Mouse (Mus musculus) hindbrain, embryonic 12.5 days (tissue): ENCODE measurements around the gene Kcnh4. TPM values are rescaled to one million over a fixed set of nuclear protein-coding genes. Genes with fewer than 3 reads are reported as not detected.

Experiments
- ATAC-seq: fragments of 200-750 bp; cut with Nextera tagmentation; 2 replicates; pipeline ENCODE4 v1.8.0; 2017; ENCODE audit warnings: moderate TSS enrichment; ENCODE audit not compliant: low FRiP score
- H3K27ac ChIP-seq: fragments of 300-500 bp; sonication (generic); 2 replicates; pipeline ENCODE4 v1.5.1; 2016; ENCODE audit warnings: mild to moderate bottlenecking
- H3K27me3 ChIP-seq: fragments of 300-500 bp; sonication (generic); 2 replicates; pipeline ENCODE4 v1.6.1; 2016; ENCODE audit warnings: mild to moderate bottlenecking
- H3K36me3 ChIP-seq: fragments of 300-500 bp; sonication (generic); 2 replicates; pipeline ENCODE4 v1.6.1; 2016; ENCODE audit warnings: mild to moderate bottlenecking
- H3K4me1 ChIP-seq: fragments of 300-500 bp; sonication (generic); 2 replicates; pipeline ENCODE4 v1.6.1; 2016
- H3K4me2 ChIP-seq: fragments of 300-500 bp; sonication (generic); replicated peaks from 2 replicates; pipeline ENCODE4 v1.6.1; 2016; ENCODE audit warnings: mild to moderate bottlenecking
- H3K4me3 ChIP-seq: fragments of 300-500 bp; sonication (generic); 2 replicates; pipeline ENCODE4 v1.5.1; 2016; ENCODE audit warnings: mild to moderate bottlenecking
- H3K9ac ChIP-seq: fragments of 300-500 bp; sonication (generic); 2 replicates; pipeline ENCODE4 v1.6.1; 2016; ENCODE audit warnings: mild to moderate bottlenecking, moderate library complexity
- H3K9me3 ChIP-seq: fragments of 300-500 bp; sonication (generic); replicated peaks from 2 replicates; pipeline ENCODE4 v1.6.1; 2016; ENCODE audit warnings: mild to moderate bottlenecking
- WGBS: fragments of 180-500 bp; shearing (Covaris S2); methylation state at CpG from one replicate; pipeline ENCODE4 v1.1.7; 2016; 5-methylcytosine and 5-hydroxymethylcytosine counted together
- polyA plus RNA-seq: library from polyadenylated mRNA; unstranded; fragments of >200 nt; fragmentation: Nextera tagmentation; extraction: Ambion mirVana; gene quantifications from 2 replicates; pipeline ENCODE4 v1.2.1, GENCODE M21; 2016

Gene Kcnh4
- polyA plus RNA-seq, 1 experiment from 2014 or later: 6.0 TPM

DNA sequence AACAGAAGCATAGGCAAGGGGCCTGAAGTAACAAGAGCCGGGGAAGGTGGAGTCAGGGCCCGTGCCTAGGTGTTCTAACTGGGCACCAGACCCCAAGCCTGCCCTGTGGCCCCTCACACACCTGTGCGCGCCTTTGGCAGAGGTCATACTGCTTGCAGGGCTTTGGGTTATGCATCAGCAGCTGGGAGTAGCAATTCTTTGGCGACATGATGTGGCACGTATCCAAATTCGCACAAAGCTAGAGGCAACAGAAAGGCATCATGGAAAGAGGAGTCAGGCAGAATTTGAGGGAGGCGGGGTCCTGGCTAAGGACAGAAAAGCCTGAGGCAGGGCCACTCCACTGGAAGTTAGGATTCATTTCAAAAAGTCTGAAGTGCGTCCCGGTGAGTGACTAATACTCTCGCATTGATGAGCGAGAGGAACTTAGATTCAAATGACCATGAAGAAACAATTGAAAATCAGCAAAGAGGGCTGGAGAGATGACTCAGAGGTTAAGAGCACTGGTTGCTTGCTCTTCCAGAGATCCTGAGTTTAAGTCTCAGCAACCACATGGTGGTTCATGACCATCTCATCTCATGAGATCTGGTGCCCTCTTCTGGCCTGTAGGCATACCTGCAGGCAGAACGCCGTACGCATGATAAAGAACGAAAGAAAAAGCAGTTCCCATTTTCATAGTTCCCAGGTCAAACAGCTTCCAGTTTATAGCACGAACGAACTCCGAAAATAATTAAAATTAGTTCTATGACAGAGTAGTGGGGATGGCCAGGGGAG is 57.5 kb downstream of the Kcnh4 start:
- Histone ChIP-seq H3K9ac (no peak overlapping the region), H3K9me3 (no peaks in the 10 kb centered on the region), H3K4me1 (peaks cover 8% of the 10 kb centered on the region; the same call in 1 of the 2 replicates), H3K4me3 (no peak overlapping the region), H3K36me3 (peaks cover 29% of the 10 kb centered on the region), H3K4me2 (peak overlapping the region; percentile 25; the same call in 1 of the 2 replicates), H3K27me3 (peaks cover 6% of the 10 kb centered on the region; the same call in 1 of the 2 replicates), H3K27ac (no peak overlapping the region)
- ATAC-seq: peak; percentile 54; the same call in 1 of the 2 replicates
- WGBS: 36% methylated on average over 19 of the region's 19 CpGs

DNA sequence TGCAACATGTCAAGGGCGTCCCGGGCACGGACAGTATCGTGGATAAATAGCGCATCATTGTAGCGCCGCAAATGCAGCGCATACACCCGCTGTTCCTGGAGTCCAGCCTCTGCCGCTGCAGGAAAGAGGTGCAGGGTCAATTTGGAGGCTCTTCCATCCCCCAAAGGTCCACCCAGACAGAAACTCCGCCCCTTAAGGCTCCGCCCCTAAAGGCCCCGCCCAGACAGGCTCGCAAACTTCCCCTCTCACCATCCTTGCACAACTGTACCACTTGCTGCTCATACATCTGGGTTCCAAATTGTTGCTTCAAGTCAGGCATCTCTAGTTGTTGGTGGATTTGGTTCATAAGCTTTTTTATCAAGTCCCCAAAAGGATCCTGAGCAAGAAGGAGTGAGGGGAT is 58.4 kb downstream of the Kcnh4 start:
- Histone ChIP-seq H3K9me3 (no peaks in the 10 kb centered on the region), H3K4me3 (no peak overlapping the region), H3K4me1 (peaks cover 8% of the 10 kb centered on the region; the same call in 1 of the 2 replicates), H3K9ac (no peak overlapping the region), H3K27me3 (peaks cover 6% of the 10 kb centered on the region; the same call in 1 of the 2 replicates), H3K27ac (no peak overlapping the region), H3K4me2 (peak overlapping the region; percentile 40), H3K36me3 (peaks cover 20% of the 10 kb centered on the region)
- no peak for ATAC-seq
- WGBS: 5% methylated on average over 14 of the region's 14 CpGs

DNA sequence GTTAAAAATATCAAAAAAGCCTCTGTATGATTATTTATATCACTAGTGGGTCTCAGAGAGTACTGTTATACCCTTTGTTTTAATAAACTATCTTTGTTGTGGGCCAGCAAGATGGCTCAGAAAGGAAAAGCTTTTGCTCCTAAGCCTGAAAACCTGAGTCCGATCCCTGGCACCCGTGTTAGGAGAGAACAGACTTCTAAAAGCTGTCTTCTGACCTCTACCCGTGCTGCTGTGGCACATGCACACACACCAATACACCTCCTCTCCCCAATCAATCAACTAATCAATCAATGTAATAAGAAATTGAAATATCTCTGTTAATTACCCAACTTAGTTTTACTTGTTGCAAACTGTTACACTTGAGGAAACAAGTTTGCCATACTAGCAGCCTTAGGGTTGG is 59.0 kb downstream of the Kcnh4 start:
- ATAC-seq: no peak
- no peak overlapping the region for H3K9ac ChIP-seq
- no peak overlapping the region for H3K4me2 ChIP-seq
- H3K36me3 ChIP-seq: peaks cover 14% of the 10 kb centered on the region
- no peak overlapping the region for H3K4me3 ChIP-seq
- 71% methylated on average over 3 of the region's 3 CpGs for WGBS
- peaks cover 8% of the 10 kb centered on the region; the same call in 1 of the 2 replicates for H3K4me1 ChIP-seq
- no peaks in the 10 kb centered on the region for H3K9me3 ChIP-seq
- H3K27ac ChIP-seq: no peak overlapping the region
- peaks cover 6% of the 10 kb centered on the region; the same call in 1 of the 2 replicates for H3K27me3 ChIP-seq

DNA sequence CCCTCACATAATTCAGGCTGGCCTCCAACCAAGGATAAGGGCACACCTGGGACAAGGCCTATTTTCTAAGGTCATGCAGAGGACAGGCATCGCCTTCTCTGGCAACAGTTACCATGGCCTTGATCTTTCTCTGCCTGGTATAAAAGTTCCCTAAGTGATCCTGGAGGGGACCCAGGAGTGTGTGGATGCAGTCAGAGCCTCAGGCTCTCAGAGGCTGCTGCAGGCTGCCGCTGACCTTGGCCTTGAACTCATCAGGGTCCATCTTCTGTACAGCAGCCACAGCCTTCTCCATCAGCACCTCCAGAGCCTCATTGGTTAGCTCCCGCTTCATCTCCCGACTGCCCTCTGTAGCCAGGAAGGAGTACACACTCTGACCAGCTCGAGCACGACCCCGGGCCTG is 61.8 kb downstream of the Kcnh4 start:
- Histone ChIP-seq H3K9ac (no peak overlapping the region), H3K36me3 (no peaks in the 10 kb centered on the region), H3K4me1 (peaks cover 8% of the 10 kb centered on the region), H3K4me3 (no peak overlapping the region), H3K27me3 (peaks cover 11% of the 10 kb centered on the region), H3K27ac (no peak overlapping the region), H3K4me2 (no peak overlapping the region), H3K9me3 (no peaks in the 10 kb centered on the region)
- no peak for ATAC-seq
- 76% methylated on average over 7 of the region's 7 CpGs for WGBS

DNA sequence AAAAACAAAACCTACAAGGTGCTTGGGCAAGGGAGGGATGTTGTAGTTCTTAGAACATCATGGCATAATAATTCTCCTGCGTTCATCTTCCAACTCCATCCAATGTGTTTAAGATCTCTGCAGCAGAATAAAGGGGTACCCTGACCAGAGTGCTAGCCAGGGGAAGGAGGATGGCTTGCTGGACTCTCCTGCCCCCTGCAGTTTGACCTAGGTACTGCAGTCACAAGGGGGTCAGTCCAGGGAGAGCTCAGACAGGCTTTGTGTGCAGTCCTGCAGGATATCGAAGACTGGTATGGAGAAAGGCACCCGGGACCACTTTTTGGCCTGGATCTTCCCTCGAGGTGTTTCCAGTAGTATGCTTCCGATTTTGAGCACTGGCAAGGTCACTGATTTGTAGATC is 64.8 kb downstream of the Kcnh4 start:
- no peaks in the 10 kb centered on the region for H3K36me3 ChIP-seq
- H3K27me3 ChIP-seq: peaks cover 34% of the 10 kb centered on the region
- H3K9me3 ChIP-seq: no peaks in the 10 kb centered on the region
- no peak overlapping the region for H3K4me3 ChIP-seq
- ATAC-seq: no peak
- H3K4me2 ChIP-seq: no peak overlapping the region
- H3K27ac ChIP-seq: no peak overlapping the region
- H3K9ac ChIP-seq: no peak overlapping the region
- 37% methylated on average over 5 of the region's 5 CpGs for WGBS
- H3K4me1 ChIP-seq: peaks cover 14% of the 10 kb centered on the region

DNA sequence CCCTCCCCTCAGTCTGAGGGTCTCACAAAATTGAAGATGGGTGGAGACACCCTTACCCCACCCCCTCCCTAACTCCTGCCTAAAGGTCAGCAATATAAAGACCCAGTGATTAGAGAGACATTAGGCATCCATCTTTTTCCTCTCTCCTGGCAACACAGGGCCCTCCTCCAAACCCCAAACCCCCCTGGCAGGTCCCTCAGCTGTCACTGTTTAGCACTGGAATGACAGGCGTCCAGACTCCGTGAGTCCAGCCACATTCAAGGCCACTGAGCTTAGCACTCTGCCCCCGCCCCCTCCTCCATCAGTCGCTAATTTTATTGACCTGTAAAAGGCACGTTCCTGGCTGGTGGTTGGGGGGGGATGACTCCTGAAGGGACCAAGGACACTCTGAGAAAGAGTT is 66.6 kb downstream of the Kcnh4 start:
- Histone ChIP-seq H3K4me2 (no peak overlapping the region), H3K4me1 (peaks cover 14% of the 10 kb centered on the region), H3K27ac (no peak overlapping the region), H3K27me3 (peaks cover 34% of the 10 kb centered on the region), H3K36me3 (no peaks in the 10 kb centered on the region), H3K4me3 (no peak overlapping the region), H3K9ac (0 out of 2 replicates have a peak overlapping the region, but pooled peaks have one; percentile 0), H3K9me3 (no peaks in the 10 kb centered on the region)
- WGBS: 25% methylated on average over 5 of the region's 5 CpGs
- no peak for ATAC-seq

DNA sequence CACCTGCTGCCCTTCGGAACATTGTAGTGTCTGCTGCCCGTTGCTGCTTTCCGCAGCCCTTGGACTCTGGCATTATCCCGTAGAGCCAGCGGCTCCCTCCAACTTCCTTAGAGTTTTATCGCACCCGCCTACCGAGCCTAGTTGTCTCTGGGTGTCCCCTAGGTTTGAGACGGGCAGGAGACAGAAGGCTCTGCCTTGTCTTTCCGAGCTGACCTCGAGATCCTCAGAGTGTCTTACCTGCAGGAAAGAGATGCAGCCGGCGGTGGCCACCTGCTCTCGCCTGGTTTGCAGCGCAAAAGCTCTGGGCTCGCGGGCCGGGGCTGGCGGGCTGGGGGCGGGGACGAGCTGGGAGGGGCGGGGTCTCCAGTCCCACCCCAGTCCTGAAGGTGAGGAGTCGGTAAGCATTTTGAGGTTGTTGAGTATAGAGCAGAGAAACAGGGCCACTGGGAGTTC is 67.6 kb downstream of the Kcnh4 start, which contains the start of gene Zfp385c:
Gene Zfp385c, minus strand, starts transcription at position 292 of the 453 bp plus-strand sequence.
- Histone ChIP-seq H3K9ac (peak within 1 kb of the TSS; percentile 15; the same call in 1 of the 2 replicates), H3K27me3 (peaks cover 34% of the 10 kb centered on the region), H3K4me3 (peak within 1 kb of the TSS; percentile 24), H3K27ac (no peak within 1 kb of the TSS), H3K36me3 (no peaks in the 10 kb centered on the region), H3K4me1 (peaks cover 14% of the 10 kb centered on the region), H3K9me3 (no peaks in the 10 kb centered on the region), H3K4me2 (peak within 1 kb of the TSS; percentile 53)
- no peak for ATAC-seq
- 2% methylated on average over 23 of the region's 23 CpGs for WGBS

DNA sequence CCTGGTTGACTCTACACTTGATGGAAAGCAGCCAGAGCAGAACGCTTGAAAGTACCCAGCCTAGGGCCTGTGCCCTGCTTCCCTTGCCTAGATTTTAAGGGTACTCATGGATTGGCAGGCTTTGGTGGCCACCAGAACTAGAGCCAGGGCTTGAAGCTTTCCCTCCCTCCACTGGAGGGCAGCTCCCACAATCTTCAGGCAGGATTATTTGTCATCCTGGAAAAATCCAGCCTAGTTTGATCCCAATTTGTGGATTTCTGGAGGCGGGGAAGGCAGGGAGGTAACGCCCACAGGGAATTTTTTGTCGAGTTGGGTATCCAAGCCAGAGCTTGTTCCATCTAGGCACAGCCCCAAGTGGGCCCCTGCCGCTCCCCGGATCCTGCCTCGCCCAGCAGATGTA is 69.4 kb downstream of the Kcnh4 start:
- no peaks in the 10 kb centered on the region for H3K9me3 ChIP-seq
- 80% methylated on average over 7 of the region's 7 CpGs for WGBS

More for the DNA sequence above, 69.4 kb downstream of the Kcnh4 start:
- no peak for ATAC-seq
- Histone ChIP-seq H3K36me3 (no peaks in the 10 kb centered on the region), H3K4me1 (peaks cover 14% of the 10 kb centered on the region), H3K9ac (no peak overlapping the region), H3K27me3 (peaks cover 34% of the 10 kb centered on the region), H3K27ac (no peak overlapping the region), H3K4me2 (no peak overlapping the region), H3K4me3 (no peak overlapping the region)

Other genes with a start within 250 kb of the Kcnh4 start
- gene Acly, start 231.9 kb downstream of the Kcnh4 start, polyA plus RNA-seq: 348 and 359 TPM in 2 replicates
- 2.7 and 3.2 TPM in 2 replicates for gene Ttc25, start 214.3 kb downstream of the Kcnh4 start, polyA plus RNA-seq
- gene Cnp, start 185.0 kb downstream of the Kcnh4 start, polyA plus RNA-seq: 29.1 and 29.2 TPM in 2 replicates
- 101 and 109 TPM in 2 replicates for gene Nkiras2, start 140.7 kb downstream of the Kcnh4 start, polyA plus RNA-seq
- 307 and 311 TPM in 2 replicates for gene Dnajc7, start 139.8 kb downstream of the Kcnh4 start, polyA plus RNA-seq
- 0.53 and 0.74 TPM in 2 replicates for gene Zfp385c, start 67.5 kb downstream of the Kcnh4 start, polyA plus RNA-seq
- 1.4 and 2.7 TPM in 2 replicates for gene Dhx58, start 55.7 kb downstream of the Kcnh4 start, polyA plus RNA-seq
- gene Kat2a, start 47.5 kb downstream of the Kcnh4 start, polyA plus RNA-seq: 61.4 and 61.8 TPM in 2 replicates
- gene Hspb9, start 46.1 kb downstream of the Kcnh4 start, polyA plus RNA-seq: 0.35 and 0.38 TPM in 2 replicates
- 17.7 and 19.9 TPM in 2 replicates for gene Rab5c, start 21.7 kb downstream of the Kcnh4 start, polyA plus RNA-seq
- not detected in 2 replicates for gene Hcrt, start 3.0 kb upstream of the Kcnh4 start, polyA plus RNA-seq
- gene Ghdc, start 11.0 kb upstream of the Kcnh4 start, polyA plus RNA-seq: 4.4 and 4.7 TPM in 2 replicates
- gene Stat5b, start 90.8 kb upstream of the Kcnh4 start, polyA plus RNA-seq: 17.3 and 20.5 TPM in 2 replicates
- gene Stat5a, start 99.4 kb upstream of the Kcnh4 start, polyA plus RNA-seq: 1.4 and 2.8 TPM in 2 replicates
- gene Stat3, start 179.6 kb upstream of the Kcnh4 start, polyA plus RNA-seq: 41.4 and 47.4 TPM in 2 replicates
- 51.4 and 63.2 TPM in 2 replicates for gene Cavin1, start 210.9 kb upstream of the Kcnh4 start, polyA plus RNA-seq
- gene Atp6v0a1, start 249.5 kb upstream of the Kcnh4 start, polyA plus RNA-seq: 70.2 and 74.1 TPM in 2 replicates